In the genomic region with DNA sequence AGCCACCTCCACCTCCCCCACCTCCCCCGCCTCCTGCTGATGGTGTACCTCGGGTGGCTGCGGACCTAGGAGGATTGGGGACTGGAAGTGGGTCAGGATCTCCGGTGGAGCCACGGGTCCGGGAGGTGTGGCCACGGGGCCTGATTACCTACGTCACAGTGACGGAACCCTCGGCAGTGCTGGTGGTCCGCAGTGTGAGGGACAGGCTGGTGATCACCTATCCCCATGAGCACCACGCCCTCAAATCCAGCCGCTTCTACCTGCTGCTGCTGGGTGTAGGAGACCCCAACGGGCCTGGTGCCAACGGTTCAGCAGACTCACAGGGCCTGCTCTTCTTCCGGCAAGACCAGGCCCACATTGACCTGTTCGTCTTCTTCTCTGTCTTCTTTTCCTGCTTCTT, we compare ENCODE assay signal across 21 mouse cellular contexts. TPM values are rescaled to one million over a fixed set of nuclear protein-coding genes. Genes with fewer than 3 reads are reported as not detected.
"Had no signal": no experiment of that assay in that cellular context is flagged by ENCODE, and none has a peak within 500 bp of the region (broad histone marks: within the 10 kb centered on the region; RNA-seq: fewer than 3 reads in every experiment).

No protein-coding gene starts in this region.

- H3K36me3 ChIP-seq: stomach, embryonic 15.5 days had no signal

- H3K27ac ChIP-seq: neural tube, embryonic 15.5 days; stomach, embryonic 15.5 days; stomach, postnatal 0 days had no signal

- H3K4me2 ChIP-seq: neural tube, embryonic 15.5 days; stomach, embryonic 15.5 days had no signal

- DNase-seq: right cerebral cortex, adult 18-20 months; right cerebral cortex, postnatal 14 days; right cerebral cortex, postnatal 25 days; right cerebral cortex, postnatal 4 days; spleen, adult 18-20 months; thymus, adult 18-20 months; thymus, adult 2 months; thymus, postnatal 14 days; thymus, postnatal 25 days; thymus, postnatal 36 days; thymus, postnatal 4 days had no signal

- H3K9ac ChIP-seq: neural tube, embryonic 15.5 days; stomach, embryonic 15.5 days had no signal

- H3K4me3 ChIP-seq: neural tube, embryonic 15.5 days; stomach, embryonic 15.5 days had no signal

- H3K9me3 ChIP-seq: neural tube, embryonic 15.5 days; stomach, embryonic 15.5 days had no signal

RNA-seq across cellular contexts. Expression of a gene that starts 5.9 kb away (rescaled TPM):
- polyA plus RNA-seq: neural tube, embryonic 14.5 days; spleen, adult 2 months; stomach, embryonic 14.5 days; urinary bladder, adult 2 months had no signal

RNA-seq across cellular contexts. Expression of a gene that starts 49.1 kb away (rescaled TPM):
- polyA plus RNA-seq: small intestine, adult 2 months; spleen, adult 2 months; testis, adult 2 months had no signal

RNA-seq across cellular contexts. Expression of a gene that starts 57.7 kb away (rescaled TPM):
- polyA plus RNA-seq: spleen, adult 2 months; thymus, postnatal 0 days had no signal
